9 mouse cellular contexts compared by ENCODE assay signal in the genomic region with DNA sequence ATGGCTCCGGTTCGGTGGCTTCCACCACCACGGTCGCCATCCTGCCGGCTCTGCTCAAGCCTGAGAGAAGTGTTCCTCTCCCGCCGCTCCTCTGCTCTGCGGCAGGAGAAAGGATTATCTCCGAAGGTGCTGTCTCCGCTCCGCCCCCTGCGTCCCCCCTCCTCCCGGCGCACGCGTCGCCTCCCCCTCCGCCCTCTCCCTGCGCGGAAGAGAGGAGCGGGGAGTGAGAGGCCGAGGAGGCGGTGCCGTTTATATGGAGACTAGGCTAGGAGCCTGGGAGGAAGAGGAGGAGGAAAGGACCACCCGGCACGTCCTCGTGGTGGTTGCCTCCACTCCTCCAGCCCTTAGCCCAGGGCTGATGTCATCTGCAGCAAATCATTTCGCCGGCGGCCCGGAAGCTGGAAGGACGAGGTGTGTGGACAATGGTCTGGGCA. TPM values are rescaled to one million over a fixed set of nuclear protein-coding genes. Genes with fewer than 3 reads are reported as not detected.
DNase-seq lines count a peak whose midpoint lies in the region; ATAC-seq lines count a peak whose summit lies in the region.
"Had no signal": no experiment of that assay in that cellular context is flagged by ENCODE, and none has a peak within 500 bp of the region (broad histone marks: within the 10 kb centered on the region; RNA-seq: fewer than 3 reads in every experiment).

TSS of gene Map1b (minus strand) at position 93 of the 434 bp plus-strand sequence.

- H3K4me3 ChIP-seq in embryonic facial prominence, embryonic 10.5 days = peak within 1 kb of the TSS; percentile 87
- peak within 1 kb of the TSS; percentile 76 for H3K4me3 ChIP-seq in limb, embryonic 12.5 days (replicated peaks)
- H3K4me3 ChIP-seq in midbrain, embryonic 15.5 days = peak within 1 kb of the TSS; percentile 58

- peak within 1 kb of the TSS; percentile 94 for H3K4me2 ChIP-seq in limb, embryonic 12.5 days
- peak within 1 kb of the TSS; percentile 92 for H3K4me2 ChIP-seq in midbrain, embryonic 15.5 days

- no peaks in the 10 kb centered on the region for H3K9me3 ChIP-seq in embryonic facial prominence, embryonic 10.5 days
- no peaks in the 10 kb centered on the region for H3K9me3 ChIP-seq in limb, embryonic 12.5 days
- no peaks in the 10 kb centered on the region for H3K9me3 ChIP-seq in midbrain, embryonic 15.5 days

- H3K36me3 ChIP-seq in embryonic facial prominence, embryonic 10.5 days (replicated peaks) = no peaks in the 10 kb centered on the region
- no peaks in the 10 kb centered on the region for H3K36me3 ChIP-seq in limb, embryonic 12.5 days
- no peaks in the 10 kb centered on the region for H3K36me3 ChIP-seq in midbrain, embryonic 15.5 days (replicated peaks)

- peaks cover 46% of the 10 kb centered on the region for H3K4me1 ChIP-seq in embryonic facial prominence, embryonic 10.5 days
- H3K4me1 ChIP-seq in limb, embryonic 12.5 days (replicated peaks) = peaks cover 15% of the 10 kb centered on the region
- H3K4me1 ChIP-seq in midbrain, embryonic 15.5 days = peaks cover 26% of the 10 kb centered on the region

- WGBS in embryonic facial prominence, embryonic 10.5 days = under 1% methylated on average over 31 of the region's 32 CpGs
- WGBS in limb, embryonic 12.5 days = under 1% methylated on average over 19 of the region's 32 CpGs
- WGBS in midbrain, embryonic 15.5 days = under 1% methylated on average over 26 of the region's 32 CpGs

- peak within 1 kb of the TSS; percentile 85 for H3K27ac ChIP-seq in embryonic facial prominence, embryonic 10.5 days (replicated peaks)
- peak within 1 kb of the TSS; percentile 78 for H3K27ac ChIP-seq in limb, embryonic 12.5 days
- peak within 1 kb of the TSS; percentile 98 for H3K27ac ChIP-seq in midbrain, embryonic 15.5 days

- peak; percentile 65 for ATAC-seq in limb, embryonic 12.5 days (ENCODE audit: insufficient number of reproducible peaks, insufficient read depth, low FRiP score, low TSS enrichment, low read depth)
- ATAC-seq in midbrain, embryonic 15.5 days (replicated peaks) = peak; percentile 90

- peak within 1 kb of the TSS; percentile 71 for H3K9ac ChIP-seq in limb, embryonic 12.5 days (replicated peaks)
- peak within 1 kb of the TSS; percentile 89 for H3K9ac ChIP-seq in midbrain, embryonic 15.5 days

- 0 out of 2 replicates have a peak, but pooled peaks cover 3% of the 10 kb centered on the region for H3K27me3 ChIP-seq in embryonic facial prominence, embryonic 10.5 days (replicated peaks; ENCODE audit: low read depth, poor library complexity, severe bottlenecking)
- H3K27me3 ChIP-seq in limb, embryonic 12.5 days = no peaks in the 10 kb centered on the region
- no peaks in the 10 kb centered on the region for H3K27me3 ChIP-seq in midbrain, embryonic 15.5 days (replicated peaks)

- peak; percentile 9 for DNase-seq in thymus, postnatal 0 days (ENCODE audit: low spot score)
- DNase-seq in thymus, postnatal 10 days (ENCODE audit: low spot score in 2 of 2) = no peak
- DNase-seq in embryonic facial prominence, embryonic 10.5 days (ENCODE audit: low spot score) = peak; percentile 89
- peak; percentile 74 to 77 for DNase-seq in heart, adult 18-20 months
- DNase-seq in kidney, adult 18-20 months = peak; percentile 45
- DNase-seq in telencephalon, adult 2 months (ENCODE audit: low read depth, low spot score) = peak; percentile 76

RNA-seq across cellular contexts. Expression of gene Map1b, which starts in this region (rescaled TPM):
- 4.0 and 5.8 TPM in 2 replicates for polyA plus RNA-seq in thymus, postnatal 0 days (2015; fragmentation: Nextera tagmentation; extraction: Ambion mirVana)
- 288 and 317 TPM in 2 replicates for polyA plus RNA-seq in embryonic facial prominence, embryonic 10.5 days (2016; fragmentation: Nextera tagmentation; extraction: Ambion mirVana)
- 10 to 100 TPM in 1 of 2 experiments, 1 to 10 TPM in 1; 9.9 to 10.8 TPM for total RNA-seq in heart, adult 18-20 months (2021)
- 118 and 137 TPM in 2 replicates for polyA plus RNA-seq in limb, embryonic 12.5 days (2016; fragmentation: Nextera tagmentation; extraction: Ambion mirVana)
- 2,126 and 2,223 TPM in 2 replicates for polyA plus RNA-seq in midbrain, embryonic 15.5 days (2015; fragmentation: Nextera tagmentation; extraction: Ambion mirVana)
- total RNA-seq: MEL had no signal

Comparison
In these comparisons a context has a peak if more than half of its experiments do, and no peak if none do; other contexts are left out.
1. RNA of gene Map1b (polyA plus RNA-seq): 2,126 to 2,223 TPM in midbrain, embryonic 15.5 days, 288 to 317 TPM in embryonic facial prominence, embryonic 10.5 days and 118 to 137 TPM in limb, embryonic 12.5 days; 4.0 to 5.8 TPM in thymus, postnatal 0 days; every median in the first group is over 10 times any median in the second.
2. DNase-seq: peak in thymus, postnatal 0 days (single experiment), embryonic facial prominence, embryonic 10.5 days (single experiment), heart, adult 18-20 months (2 of 2), kidney, adult 18-20 months (single experiment) and telencephalon, adult 2 months (single experiment); none in thymus, postnatal 10 days (0 of 2).
3. Peak in every context shown above with its lines, with median percentiles within 50 percentile points of each other: H3K27ac ChIP-seq and H3K4me3 ChIP-seq.